Mouse (Mus musculus) c-Kit-positive CD71-positive TER-119-negative erythroid progenitor cells, embryonic 14.5 days (primary cell): ENCODE results near the gene Rpl13a.
"Not testable (repeated sequence)": the region's sequence is repeated elsewhere in the genome, so short reads cannot be mapped to it uniquely, and the experiment has no call there.

Experiments used
- DNase-seq: peaks from one replicate; pipeline ENCODE4 v3.0.0-alpha.2; 2013; ENCODE audit warnings: low read depth

Gene Rpl13a

DNA sequence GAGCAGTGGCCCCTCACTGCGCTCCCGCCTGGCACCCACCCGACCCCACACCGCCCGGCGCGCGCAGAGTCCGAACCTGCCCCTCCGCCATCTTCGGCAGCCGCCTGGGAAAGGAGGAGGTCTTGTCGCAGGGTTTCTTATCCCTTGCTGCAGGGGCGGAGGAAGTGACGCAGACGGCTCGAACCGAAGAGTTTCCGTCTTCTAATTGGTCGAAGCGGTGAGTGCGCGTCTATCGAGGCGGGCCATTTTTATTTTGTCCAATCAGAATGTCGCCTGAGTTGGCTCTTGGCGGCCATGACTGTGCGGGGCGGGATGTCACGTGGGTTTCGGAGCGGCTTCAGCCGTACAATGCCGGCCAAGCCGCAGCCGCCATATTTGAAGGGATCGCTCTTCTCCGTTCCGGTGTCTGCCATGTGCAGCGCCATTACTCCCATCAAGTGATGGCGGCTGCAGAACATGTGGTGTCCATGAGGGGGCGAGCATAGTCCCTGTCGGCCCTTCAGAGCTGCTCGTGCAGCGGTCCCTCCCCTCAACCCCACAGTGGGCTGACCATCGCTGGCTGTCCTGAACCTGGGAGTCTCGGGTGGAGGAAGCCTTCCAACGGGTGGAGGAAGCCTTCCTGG is at the start of gene Rpl13a:
Rpl13a (minus strand) TSS at position 138 of the 623 bp plus-strand sequence.
- DNase-seq = peak; percentile 99

DNA sequence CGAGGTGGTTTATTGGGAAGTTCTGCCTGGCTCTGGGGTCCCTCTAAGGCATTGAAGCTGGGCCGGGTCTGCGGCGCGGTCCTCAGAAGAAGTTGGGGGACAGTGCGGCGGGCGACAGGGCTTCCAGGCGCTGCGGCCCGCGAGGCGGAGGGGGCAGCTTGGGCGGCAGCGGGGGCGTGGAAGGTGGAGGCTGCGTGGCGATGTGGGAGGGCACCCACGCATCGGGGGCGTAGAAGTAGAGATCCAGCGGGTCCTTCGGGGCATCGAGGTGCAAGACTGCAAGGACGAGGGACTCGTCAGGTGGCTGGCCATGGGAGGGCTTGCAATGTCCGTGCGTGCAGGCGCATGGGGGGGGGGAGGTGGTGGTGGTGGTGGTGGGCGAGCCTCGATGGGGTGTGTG is 47.8 kb upstream of the Rpl13a start:
- no peak for DNase-seq

DNA sequence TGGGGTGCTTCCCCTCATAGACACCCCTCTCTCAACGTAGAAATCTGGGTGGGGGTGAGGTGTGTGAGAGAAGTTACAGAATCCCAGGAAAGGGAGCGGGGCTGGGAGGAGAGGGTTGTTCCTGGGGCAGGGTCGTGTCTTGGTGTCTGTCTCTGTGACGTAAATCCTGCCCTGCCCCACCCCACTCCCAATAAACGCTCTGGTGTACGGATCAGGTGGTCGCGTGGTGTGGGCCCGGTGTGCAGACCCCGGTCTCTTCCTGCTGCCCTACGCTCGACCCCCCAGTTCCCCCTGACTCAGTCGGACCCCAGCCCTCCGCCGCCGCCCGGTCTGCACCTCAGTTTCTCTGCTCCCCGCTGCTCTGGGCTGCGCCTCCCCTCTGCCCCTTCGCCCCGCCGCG is 47.4 kb upstream of the Rpl13a start:
- no peak for DNase-seq

DNA sequence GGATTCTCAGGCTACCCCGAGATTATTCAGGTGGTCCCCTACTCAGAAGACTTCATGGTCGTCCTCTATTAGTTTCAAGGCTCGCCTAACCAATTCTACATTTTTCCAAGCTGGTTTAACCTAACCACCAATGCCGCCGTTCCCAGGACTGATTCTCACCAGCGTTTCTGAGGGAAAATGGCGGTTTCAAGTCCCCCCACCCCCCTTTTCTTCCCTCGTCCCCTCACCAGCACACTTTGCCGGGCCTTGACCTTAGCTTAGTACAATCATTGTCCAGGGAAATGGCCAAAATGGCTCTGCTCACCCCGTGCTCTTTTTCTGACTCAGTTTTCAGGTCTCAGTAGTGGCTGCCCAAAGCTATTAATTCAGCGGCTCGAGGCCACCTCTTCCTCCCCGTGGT is 46.8 kb upstream of the Rpl13a start:
- DNase-seq = no peak

DNA sequence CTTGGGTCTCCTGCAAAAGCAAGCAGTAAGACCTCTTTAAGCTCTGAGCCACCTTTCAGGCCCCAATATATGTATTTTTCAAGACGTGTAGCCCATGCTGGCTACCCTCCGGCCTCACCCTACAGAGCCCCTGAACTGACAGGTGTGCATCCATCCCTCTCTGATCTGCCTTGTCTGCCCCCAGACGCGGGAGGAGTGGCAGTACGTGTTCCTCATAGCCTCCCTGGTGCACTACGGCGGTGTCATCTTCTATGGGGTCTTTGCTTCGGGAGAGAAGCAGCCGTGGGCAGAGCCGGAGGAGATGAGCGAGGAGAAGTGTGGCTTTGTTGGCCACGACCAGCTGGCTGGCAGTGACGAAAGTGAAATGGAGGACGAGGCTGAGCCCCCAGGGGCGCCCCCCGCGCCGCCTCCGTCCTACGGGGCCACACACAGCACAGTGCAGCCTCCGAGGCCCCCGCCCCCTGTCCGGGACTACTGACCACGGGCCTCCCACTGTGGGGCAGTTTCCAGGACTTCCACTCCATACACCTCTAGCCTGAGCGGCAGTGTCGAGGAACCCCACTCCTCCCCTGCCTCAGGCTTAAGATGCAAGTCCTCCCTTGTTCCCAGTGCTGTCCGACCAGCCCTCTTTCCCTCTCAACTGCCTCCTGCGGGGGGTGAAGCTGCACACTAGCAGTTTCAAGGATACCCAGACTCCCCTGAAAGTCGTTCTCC is 46.2 kb upstream of the Rpl13a start:
- no peak for DNase-seq

DNA sequence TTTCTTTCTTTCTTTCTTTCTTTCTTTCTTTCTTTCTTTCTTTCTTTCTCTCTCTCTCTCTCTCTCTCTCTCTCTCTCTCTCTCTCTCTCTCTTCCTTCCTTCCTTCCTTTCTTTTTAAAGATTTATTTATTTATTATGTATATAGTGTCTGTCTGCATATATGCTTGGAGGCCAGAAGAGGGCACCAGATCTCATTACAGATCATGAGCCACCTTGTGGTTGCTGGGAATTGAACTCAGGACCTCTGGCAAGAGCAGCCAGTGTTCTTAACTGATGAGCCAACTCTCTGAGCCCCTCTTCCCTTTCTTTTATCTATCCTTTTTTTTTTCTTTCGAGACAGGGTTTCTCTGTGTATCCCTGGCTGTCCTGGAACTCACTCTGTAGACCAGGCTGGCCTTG is 45.2 kb upstream of the Rpl13a start:
- DNase-seq = not testable (repeated sequence)

DNA sequence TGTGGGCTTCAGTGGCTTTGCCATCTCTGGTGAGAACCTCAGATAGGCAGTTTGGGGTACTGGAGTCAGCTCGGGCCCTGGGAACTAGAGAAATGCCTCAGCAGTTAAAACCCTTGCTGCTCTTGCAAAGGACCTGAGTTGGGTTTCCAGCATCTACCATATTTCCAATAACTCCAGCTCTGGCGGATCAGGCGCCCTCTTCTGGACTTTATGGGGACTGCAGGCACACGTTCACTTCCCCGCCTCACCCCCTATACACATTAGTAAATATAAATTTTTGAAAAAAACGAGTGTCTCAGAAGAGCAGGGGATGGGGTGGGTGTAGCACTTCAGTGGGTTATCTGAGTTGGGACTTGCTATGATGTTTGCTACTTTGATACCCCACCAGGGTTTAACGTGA is 44.4 kb upstream of the Rpl13a start:
- DNase-seq = no peak

DNA sequence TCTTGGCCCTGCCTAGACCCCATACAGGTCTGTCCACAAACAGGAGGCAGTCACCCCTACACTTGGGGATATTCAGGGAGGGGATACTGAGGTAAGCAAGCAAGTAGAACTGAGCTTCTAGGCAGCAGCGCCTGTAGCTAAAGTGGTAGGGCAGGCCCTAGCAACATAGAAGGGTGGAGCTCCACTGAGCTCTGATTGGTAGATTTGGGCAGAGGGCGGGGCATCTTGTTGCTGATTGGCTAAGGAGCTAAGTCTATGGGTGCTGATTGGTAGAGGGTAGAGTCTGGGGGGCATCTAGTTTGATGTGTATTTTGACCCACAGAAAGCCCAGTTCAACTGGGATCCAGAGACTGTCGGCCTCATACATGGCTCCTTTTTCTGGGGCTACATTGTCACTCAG is 40.9 kb upstream of the Rpl13a start:
- no peak for DNase-seq

DNA sequence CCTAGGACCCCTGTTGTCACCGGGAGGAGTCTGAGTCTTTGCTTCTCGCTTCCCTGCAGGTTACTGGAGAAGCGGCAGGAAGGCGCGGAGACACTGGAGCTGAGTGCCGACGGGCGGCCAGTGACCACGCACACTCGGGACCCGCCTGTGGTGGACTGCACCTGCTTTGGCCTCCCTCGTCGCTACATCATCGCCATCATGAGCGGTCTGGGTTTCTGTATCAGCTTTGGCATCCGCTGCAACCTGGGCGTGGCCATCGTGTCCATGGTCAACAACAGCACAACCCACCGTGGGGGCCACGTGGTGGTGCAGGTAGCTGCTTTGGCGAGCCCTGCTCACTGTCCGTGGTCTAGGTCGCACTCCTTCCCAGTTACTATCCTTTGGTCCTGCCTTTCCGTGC is 40.1 kb upstream of the Rpl13a start:
- DNase-seq = no peak

DNA sequence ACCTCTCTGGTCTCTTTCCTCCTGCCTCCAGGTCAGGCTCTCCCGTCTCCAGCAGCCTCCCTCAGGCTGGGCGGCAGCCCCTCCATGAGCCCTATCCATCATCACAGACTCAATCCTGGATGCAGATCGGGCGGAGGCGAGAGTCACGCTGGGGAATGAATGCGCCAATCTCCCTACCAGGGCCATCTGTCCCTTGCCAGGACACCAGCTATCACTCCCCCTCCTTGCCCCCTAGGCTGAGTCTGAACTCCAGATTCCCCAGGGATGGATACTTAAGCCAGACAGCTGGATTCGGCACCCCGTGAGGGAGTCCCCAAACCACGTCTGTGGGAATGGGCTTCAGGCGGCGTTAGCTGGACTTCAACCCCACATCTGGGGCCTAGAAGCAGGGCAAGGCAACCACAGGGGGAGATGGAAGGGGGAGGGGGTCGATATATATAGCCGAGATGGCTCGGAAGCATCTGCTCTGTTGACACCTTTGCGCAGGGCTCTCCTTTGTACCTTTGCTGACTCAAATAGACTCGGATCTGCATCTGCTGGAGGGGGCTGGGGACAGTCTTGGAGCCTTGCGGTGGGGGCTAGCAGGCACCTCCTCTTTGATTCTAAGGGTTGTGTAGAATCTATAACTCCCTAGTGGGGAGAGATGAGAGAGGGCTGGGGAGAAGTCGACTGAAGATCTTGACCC is 39.3 kb upstream of the Rpl13a start:
- DNase-seq = no peak

DNA sequence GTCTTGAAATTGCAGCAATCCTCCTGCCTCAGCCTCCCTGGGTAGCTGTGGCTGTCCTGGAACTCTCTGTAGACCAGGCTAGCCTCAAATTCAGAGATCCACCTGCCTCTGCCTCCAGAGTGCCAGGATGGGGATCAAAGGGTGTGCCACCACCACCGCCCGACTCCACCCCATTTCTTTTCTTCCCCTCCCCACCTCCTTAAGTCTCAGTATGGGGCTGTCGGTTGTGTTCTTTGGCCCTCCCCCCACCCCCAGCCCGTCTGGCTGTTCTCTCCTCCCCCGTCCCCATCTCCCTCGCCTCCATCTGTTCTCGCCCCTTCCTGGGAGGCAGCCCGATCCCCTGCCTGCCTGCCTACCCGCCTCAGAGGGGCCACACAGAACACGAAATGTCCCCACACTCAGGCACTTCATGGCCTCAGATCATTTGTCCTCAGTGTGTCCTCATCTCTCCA is 38.4 kb upstream of the Rpl13a start:
- DNase-seq = no peak

DNA sequence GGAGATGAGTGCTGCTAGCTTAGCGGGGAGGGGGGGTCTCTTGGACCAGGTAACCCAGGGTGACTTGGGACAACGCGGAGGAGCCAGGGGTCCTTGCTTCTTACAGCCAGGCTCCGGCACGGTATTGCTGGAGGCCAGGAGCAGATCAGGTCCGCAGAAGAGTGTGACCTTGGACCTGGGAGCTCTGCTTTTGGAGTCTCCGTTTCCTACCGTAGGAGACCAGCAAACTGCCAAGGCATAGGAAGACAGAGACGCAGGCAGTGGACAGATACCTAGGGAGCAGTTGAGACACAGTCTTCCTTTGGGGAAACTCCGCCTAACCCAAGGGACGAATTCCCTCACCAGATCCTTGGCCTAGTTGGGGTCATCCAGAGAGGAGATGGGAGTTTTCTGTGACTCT is 37.1 kb upstream of the Rpl13a start:
- no peak for DNase-seq

DNA sequence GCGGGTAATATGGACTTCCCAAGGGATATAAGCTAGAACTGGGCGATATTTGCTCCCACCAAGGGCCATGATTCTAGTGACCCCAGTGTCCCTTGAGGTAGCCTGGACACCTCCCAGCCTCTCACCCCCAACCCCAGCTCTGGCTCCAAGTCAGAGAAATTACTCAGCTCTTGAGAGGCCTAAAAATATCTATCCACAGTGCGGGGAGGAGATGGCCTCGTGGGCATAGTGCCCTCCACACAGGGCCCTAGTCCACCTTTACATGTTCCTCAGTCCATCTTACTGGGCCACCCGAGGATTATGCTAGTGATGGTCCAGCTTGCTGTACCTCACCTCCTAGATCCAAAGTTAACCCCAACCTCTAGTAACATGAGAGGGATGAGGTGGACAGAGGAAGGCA is 36.3 kb upstream of the Rpl13a start:
- DNase-seq = no peak

DNA sequence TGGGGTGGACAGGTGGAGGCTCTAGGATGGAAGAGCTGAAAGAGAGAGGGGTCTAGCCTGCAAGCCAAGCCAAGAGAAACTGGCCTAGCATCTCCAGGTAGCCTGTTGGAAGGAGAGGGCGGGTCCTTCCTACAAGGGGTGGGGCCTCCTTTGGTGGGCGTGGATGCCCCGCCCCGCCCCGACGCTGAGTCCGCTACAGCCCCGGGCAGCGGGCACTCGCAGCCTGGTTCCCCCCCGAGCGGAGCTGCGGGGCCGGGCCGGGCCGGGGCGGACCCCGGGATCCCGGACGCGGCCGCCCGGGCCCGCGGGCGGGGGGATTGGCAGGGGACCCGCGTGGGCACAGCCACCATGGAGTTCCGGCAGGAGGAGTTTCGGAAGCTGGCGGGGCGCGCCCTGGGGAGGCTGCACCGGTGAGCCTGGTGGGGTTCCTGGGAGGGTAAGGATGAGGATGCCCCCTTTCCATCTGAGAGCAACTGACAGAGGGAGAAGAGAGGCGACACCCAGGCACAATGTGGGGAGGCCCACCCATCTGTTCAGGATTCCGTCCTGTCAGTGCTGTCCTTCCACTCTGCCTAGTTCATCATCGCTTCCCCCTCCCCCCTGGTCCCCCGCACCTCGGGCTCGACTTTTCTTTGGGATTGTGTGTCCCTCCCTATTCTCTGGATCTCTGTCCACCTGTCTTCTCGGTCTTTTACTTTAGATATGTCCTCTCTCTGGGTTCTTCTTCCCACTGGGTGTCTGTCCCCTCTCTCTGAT is 35.4 kb upstream of the Rpl13a start, which contains the start of gene Slc17a7:
Slc17a7 (plus strand) TSS at position 215 of the 756 bp plus-strand sequence.
- DNase-seq = no peak

DNA sequence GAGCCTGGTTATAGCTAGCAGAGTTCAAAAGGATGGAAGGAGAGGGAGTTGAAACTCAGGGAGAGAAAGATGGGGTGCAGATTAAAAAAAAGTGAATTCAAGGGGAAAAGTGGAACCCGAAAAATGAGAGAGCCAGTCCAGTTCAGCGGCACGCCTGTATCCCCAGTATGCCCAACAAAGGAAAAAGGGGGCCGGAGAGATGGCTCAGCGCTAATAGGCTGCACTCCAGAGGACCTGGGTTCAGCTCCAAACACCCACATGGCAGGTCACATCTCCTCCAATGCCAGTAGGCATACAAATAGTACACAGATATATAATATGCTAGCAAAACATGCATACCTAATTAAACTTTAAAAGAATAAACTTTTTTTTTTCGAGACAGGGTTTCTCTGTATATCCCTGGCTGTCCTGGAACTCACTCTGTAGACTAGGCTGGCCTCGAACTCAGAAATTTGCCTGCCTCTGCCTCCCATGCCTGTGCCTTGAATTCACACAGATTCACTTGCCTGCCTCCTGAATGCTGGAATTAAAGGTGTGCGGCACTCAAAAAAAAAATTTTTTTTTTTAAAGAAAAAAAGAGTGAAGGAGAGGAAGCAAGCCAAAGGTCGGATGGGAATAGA is 34.5 kb upstream of the Rpl13a start:
- no peak for DNase-seq

DNA sequence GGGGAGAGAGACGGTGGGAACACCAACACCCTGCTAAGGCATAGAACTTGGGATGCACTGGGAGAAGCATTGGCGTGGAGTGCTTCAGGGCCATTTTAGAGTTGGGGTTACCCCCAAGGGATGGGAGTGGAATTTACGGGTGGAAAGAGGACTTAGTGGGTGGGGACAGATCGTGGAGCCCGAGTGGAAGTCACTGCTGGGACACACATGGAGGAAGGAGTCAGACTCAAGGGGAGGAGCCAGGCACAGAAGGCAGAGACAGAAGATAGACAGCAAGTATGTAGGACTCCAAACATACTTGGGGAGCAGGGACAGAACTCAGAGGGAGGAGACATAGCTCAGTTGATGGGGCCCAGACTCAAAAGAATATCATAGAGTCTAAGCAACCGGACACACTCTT is 34.0 kb upstream of the Rpl13a start:
- no peak for DNase-seq

DNA sequence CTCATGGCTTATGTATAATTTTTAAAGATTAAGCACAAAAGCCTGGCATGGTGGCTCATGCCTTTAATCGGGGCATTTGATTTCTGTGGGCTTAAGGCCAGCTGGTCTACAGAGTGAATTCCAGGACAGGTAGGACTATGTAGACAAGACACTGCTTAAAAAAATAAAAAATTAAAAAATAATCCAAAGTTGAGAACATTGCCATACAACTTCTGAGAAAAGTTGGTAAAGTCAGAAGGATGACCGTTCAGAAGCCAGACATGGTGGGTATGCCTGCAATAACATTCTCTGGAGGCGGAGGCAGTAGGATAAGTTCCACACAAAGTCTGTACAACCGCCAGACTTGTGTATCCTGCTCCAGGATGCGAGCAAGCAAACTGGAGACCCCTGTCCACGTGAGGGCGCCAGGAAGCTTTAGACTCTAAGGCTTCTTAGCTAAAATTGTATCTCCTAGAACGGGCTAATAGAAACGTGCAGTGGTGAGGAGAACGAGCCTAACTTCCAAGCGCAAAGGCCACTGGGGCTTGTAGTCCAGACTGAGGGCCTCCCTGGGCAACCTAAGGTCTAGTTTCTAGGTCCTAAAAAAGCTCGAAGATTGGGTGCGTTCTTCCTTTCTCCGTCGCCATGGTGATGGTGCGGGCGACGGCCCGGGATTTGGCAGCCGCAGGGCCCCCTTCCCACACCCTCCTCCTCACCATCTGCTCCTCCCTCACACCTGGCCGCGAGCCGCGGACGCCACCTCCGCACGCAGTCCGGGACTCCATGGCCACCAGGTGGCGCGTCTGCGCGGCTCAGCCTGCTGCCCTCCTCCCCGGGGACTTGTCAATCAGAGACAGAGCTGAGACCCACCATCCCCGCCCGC is 33.3 kb upstream of the Rpl13a start:
- peak; percentile 70 for DNase-seq

DNA sequence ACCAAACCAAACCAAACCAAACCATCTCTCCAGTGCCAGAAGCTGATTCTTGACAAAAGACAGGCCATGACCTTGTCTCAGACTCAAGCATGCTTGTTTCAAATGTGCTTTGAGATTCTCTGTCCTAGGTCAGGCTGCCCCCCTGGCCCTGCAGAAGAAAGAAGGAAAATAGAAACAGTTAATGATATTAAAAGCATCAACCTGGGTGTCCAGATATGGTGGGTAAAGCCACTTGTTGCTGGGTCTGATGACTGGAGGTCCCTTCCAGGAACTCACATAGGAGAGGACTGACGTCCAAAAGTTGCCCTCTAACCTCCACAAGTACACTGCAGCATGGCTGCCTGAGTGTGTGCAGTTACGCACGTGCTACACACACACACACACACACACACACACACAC is 32.3 kb upstream of the Rpl13a start:
- DNase-seq = no peak

DNA sequence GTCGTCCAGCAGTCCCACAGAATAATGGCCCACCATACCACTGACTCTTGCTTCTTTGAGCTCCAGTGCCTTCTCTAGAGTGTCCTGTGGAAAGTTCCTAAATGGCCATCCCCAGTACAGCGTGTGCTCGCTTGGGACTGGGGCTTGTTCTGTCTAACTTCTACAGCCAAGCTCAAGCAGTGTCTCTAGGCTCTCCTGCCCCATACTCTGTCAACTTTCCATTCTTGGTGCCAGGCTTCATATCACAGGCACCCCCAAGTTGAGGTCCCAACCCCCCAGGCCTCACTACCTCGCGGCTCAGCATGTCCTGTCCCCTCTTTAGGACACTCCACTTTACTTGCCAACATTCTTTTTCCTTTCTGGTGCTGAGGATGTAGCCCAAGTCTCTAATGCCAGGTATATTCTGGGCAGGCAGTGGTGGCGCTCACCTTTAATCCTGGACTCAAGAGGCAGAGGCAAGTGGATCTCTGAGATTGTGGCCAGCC is 31.8 kb upstream of the Rpl13a start:
- DNase-seq = no peak

DNA sequence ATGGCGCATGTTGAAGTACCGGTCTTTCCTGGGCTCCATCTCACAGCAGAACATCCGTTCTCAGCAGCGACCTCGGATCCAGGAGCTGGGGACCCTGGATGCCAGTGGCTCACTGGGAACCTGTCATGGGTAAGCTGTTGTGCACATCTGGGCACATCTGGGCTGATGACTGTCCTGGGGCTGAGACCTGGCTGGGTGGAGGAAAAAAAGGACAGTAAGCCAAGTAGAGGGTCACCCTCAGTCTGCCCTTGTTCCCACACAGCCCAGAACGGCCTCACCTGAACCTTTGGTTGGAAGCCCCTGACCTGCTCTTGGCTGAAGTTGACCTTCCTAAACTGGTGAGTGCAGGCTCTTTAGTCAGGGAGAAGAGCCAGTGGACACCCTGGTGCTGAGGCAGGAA is 30.4 kb upstream of the Rpl13a start:
- DNase-seq = no peak

DNA sequence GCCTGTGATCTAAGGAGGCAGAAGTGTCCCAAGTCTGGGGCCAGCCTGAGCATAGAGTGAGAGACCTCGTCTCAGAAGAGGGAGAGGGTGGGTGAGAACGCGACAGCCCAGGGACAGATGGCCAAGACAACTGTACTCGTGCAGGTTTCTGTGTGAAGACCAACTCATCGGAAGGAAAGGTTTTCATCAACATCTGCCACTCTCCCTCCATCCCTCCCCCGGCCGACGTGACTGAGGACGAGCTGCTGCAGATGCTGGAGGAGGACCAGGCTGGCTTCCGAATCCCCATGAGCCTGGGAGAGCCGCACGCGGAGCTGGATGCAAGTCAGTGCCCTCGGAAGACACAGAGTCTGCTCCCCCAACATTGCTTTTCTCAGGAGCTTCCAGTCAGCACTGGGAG is 28.9 kb upstream of the Rpl13a start:
- no peak for DNase-seq
